Mouse (Mus musculus) granulocyte monocyte progenitor cell, adult 5-6 weeks (primary cell): ENCODE data around the gene Zfp993. TPM values are rescaled to one million over a fixed set of nuclear protein-coding genes. Genes with fewer than 3 reads are reported as not detected.
"Not testable (repeated sequence)": the region's sequence is repeated elsewhere in the genome, so short reads cannot be mapped to it uniquely, and the experiment has no call there.

Source experiments
- ATAC-seq: replicated peaks from 2 replicates; pipeline ENCODE4 v1.8.0; 2016; ENCODE audit warnings: mild to moderate bottlenecking, moderate TSS enrichment, inconsistent platforms; ENCODE audit not compliant: poor library complexity, severe bottlenecking
- total RNA-seq, 2 experiments: library from RNA; stranded (forward) in 1 of 2; stranded (reverse) in 1 of 2; fragments of 200-712, 200-1000 nt in 1 of 2; fragments of >200 nt in 1 of 2; fragmentation: Nextera tagmentation in 1 of 2; gene quantifications; 2 replicates each; pipeline ENCODE4 v1.2.3; 2014 to 2017

The Zfp993 gene
- total RNA-seq (2014; fragmentation: Nextera tagmentation) (23.4 and 45.1 TPM in 2 replicates), total RNA-seq (2017) (38.8 and 44.8 TPM in 2 replicates)

GRCm38 (mm10) chr4:146610774-146611400 lies at the start of gene Zfp993:
Gene Zfp993, plus strand, starts transcription at chr4:146610961.
- ATAC-seq = peak; percentile 100

DNA sequence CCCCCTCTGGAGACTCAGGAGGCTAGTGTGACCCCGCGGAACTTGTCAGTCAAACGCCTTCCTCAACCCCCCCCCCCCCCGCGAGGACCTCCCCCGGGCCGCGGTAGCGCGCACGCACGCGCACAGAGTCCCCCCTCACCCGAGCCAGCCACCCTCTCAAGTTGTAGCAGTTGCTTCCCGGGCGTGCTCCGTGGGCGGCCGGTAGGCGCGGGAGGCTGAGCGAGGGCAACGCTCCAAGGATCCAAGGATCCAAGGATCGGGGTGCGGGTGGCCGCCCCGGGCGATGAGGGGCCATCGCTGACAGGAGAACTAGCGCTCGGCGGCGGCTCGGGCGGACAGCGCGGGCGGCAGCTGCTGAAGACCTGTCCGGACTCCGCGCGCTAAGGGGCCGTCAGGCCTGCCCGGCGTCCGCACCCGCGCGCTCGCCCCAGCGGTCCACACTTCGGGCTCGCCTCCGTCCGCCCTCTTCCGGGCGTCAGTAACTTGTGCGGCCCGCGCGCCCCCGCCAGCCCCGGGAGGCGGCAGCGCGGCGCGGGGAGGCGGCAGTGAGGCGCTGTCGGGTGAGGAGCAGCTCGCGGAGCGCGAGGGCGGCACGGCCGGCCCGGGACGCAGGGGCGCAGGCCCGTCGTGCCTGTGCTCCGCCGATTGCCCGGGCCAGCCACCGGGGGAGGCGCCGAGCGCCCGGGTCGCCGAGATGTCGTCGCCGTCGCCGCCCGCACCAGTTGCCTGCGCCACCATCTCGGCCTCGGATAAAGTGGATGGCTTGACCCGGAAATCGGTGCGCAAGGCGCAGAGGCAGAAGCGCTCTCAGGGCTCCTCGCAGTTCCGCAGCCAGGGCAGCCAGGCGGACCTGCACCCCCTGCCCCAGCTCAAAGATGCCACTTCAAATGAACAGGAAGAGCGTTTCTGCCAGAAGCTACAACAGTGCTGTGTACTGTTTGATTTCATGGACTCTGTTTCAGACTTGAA lies 30.6 kb upstream of the Zfp993 start:
- ATAC-seq = peak; percentile 92

DNA sequence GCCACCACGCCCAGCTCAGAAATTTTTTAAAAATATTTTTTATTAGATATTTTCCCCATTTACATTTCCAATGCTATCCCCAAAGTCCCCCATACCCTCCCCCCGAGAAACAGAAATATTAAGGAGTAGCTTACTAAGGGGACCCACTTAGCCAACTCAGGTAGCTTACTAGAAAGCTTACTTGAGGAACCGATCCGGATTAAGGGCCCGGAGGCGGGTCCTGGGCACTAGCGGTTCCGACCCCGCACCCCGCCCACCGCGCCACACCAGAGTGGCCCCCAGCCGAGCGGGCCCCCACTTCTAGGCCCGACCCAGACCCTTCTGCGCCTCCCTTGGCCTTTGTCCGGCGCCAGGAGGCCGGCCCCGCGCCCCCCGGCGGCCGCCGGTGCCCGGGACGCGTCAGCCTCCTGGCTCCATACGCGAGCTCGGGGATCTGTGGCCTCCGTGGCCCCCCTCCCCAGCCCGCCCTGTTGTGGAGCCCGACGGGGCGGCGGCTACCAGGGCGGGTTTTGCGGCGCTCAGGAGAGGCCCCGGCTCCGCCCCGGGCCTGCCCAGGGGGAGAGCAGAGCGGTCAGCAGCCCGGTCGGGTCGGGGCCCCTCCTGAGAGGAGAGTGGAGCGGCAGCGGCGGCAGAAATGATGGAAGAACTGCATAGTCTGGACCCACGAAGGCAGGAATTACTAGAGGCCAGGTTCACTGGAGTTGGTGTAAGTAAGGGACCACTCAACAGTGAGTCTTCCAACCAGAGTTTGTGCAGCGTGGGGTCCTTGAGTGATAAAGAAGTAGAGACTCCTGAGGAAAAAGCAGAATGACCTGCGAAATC lies 7.0 kb upstream of the Zfp993 start:
- ATAC-seq = peak; percentile 96

DNA sequence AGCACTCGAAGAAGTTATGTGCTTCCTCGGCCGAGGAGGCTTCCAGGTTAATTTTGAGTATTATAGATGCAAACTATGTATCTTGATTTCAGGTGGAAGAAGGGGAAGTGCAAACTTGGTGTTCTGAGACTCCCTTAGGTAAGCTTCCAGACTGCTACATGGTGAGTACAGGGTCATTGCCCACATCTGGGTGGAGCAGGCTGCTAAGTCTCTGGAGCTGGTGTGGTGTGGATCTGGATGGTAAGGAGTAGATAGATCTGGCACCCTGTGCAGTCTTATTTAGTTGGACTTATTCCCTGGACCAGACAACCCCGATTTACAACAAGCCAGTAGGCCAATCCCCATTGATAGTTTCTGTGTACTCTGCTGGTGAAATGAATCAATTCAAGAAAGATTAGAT lies 33.6 kb downstream of the Zfp993 start:
- ATAC-seq = peak; percentile 46

DNA sequence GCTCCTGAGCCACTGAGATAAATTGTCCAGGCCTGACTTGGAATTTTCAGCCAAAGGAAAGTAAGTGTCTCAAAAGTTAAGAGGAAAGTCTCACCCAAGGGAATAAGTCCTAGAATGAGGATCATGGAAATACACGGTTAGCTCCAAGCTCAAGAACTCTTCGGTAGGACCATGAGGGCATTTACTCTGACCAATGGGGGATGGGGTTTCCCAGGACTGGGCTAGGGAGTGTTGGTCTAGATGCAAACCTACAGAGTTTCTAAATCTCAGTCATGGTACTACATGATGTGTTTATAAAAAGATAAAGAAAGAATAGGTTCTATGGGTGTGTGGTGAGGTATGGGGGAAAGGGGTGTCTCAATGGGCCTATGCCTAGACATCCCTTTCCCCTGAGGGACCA lies 38.9 kb downstream of the Zfp993 start:
- not testable (repeated sequence) for ATAC-seq

- not testable (repeated sequence) for ATAC-seq
These were observed 39.4 kb downstream of the Zfp993 start for GRCm38 (mm10) chr4:146650115-146650514.

DNA sequence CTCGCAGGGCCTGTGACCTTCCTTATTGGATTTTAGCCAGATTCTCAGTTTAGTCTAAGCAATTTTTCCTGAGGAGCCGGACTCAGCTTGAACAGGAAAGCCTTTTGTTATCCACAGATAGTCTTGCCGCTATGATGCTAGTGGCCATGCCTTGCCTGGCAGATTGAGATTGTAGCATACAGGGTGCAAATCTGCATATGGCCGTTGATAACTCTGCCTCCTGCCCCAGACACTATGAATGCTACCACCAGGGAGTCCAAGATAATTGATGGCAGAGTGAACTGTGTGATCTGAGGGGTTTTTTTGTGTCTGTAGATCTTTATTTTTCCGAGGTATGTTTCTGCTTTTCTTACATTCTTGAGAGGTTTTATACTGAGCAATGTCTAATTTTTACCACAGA lies 39.9 kb downstream of the Zfp993 start:
- ATAC-seq = not testable (repeated sequence)

Other genes with a start within 250 kb of the Zfp993 start
- gene Zfp992, start 161.9 kb upstream of the Zfp993 start, total RNA-seq (2014; fragmentation: Nextera tagmentation) = 22.3 and 30.1 TPM in 2 replicates
- gene Zfp992, start 161.9 kb upstream of the Zfp993 start, total RNA-seq (2017) = 11.8 and 15.3 TPM in 2 replicates
- gene Zfp981, start 108.9 kb upstream of the Zfp993 start, total RNA-seq (2014; fragmentation: Nextera tagmentation) = not detected in 2 replicates
- gene Zfp981, start 108.9 kb upstream of the Zfp993 start, total RNA-seq (2017) = 0.15 TPM in 1 of 2 replicates, not detected in the other